Mouse (Mus musculus): ENCODE data around the gene Tmc6. TPM values are rescaled to one million over a fixed set of nuclear protein-coding genes. Genes with fewer than 3 reads are reported as not detected.

The Tmc6 gene
- polyA plus RNA-seq, 1 experiment: 13.7 TPM

- Histone ChIP-seq H3K27me3 (ENCODE audit: control insufficient read depth, insufficient read depth, low read length) (peaks cover 5% of the 10 kb centered on the region; the same call in 1 of the 2 replicates), H3K27ac (ENCODE audit: insufficient read depth, low read length) (no peak overlapping the region), H3K4me3 (replicated peaks; ENCODE audit: insufficient read depth, low read depth, low read length) (no peak overlapping the region), H3K4me1 (ENCODE audit: control insufficient read depth, insufficient read depth, low read length) (peaks cover 5% of the 10 kb centered on the region; the same call in 1 of the 2 replicates)
- TF ChIP-seq POLR2A (IDR thresholded peaks at IDR 0.05; ENCODE audit: borderline replicate concordance, insufficient read depth, low read length) (no peak), CTCF (IDR thresholded peaks at IDR 0.05; ENCODE audit: borderline replicate concordance, insufficient read depth, low read depth, low read length) (peak; percentile 25; the same call in 1 of the 2 replicates)
- WGBS: 11% methylated on average over 31 of the region's 31 CpGs
- DNase-seq: no peak
These were observed 1.1 kb upstream of the Tmc6 start for GRCm38 (mm10) chr11:117783089-117783488.

GRCm38 (mm10) chr11:117782705-117783034 lies 672 bp upstream of the Tmc6 start:
- H3K4me3 ChIP-seq (replicated peaks; ENCODE audit: insufficient read depth, low read depth, low read length): no peak overlapping the region
- DNase-seq: no peak
- 73% methylated on average over 9 of the region's 9 CpGs for WGBS

GRCm38 (mm10) chr11:117781199-117781821 lies 688 bp downstream of the Tmc6 start:
- TF ChIP-seq POLR2A (IDR thresholded peaks at IDR 0.05; ENCODE audit: borderline replicate concordance, insufficient read depth, low read length) (no peak), CTCF (IDR thresholded peaks at IDR 0.05; ENCODE audit: borderline replicate concordance, insufficient read depth, low read depth, low read length) (no peak)
- Histone ChIP-seq H3K4me1 (ENCODE audit: control insufficient read depth, insufficient read depth, low read length) (peaks cover 5% of the 10 kb centered on the region; the same call in 1 of the 2 replicates), H3K27ac (ENCODE audit: insufficient read depth, low read length) (no peak overlapping the region), H3K4me3 (replicated peaks; ENCODE audit: insufficient read depth, low read depth, low read length) (no peak overlapping the region), H3K27me3 (ENCODE audit: control insufficient read depth, insufficient read depth, low read length) (peaks cover 5% of the 10 kb centered on the region; the same call in 1 of the 2 replicates)
- no peak for DNase-seq
- 25% methylated on average over 18 of the region's 18 CpGs for WGBS

More at GRCm38 (mm10) chr11:117782705-117783034, 672 bp upstream of the Tmc6 start:
- Histone ChIP-seq H3K27ac (ENCODE audit: insufficient read depth, low read length) (no peak overlapping the region), H3K4me1 (ENCODE audit: control insufficient read depth, insufficient read depth, low read length) (peaks cover 5% of the 10 kb centered on the region; the same call in 1 of the 2 replicates), H3K27me3 (ENCODE audit: control insufficient read depth, insufficient read depth, low read length) (peaks cover 5% of the 10 kb centered on the region; the same call in 1 of the 2 replicates)
- TF ChIP-seq CTCF (IDR thresholded peaks at IDR 0.05; ENCODE audit: borderline replicate concordance, insufficient read depth, low read depth, low read length) (no peak), POLR2A (IDR thresholded peaks at IDR 0.05; ENCODE audit: borderline replicate concordance, insufficient read depth, low read length) (no peak)

- WGBS: 6% methylated on average over 19 of the region's 19 CpGs
- no peak overlapping the region for H3K4me3 ChIP-seq (replicated peaks; ENCODE audit: insufficient read depth, low read depth, low read length)
- H3K27me3 ChIP-seq (ENCODE audit: control insufficient read depth, insufficient read depth, low read length): peaks cover 5% of the 10 kb centered on the region; the same call in 1 of the 2 replicates
- TF ChIP-seq POLR2A (IDR thresholded peaks at IDR 0.05; ENCODE audit: borderline replicate concordance, insufficient read depth, low read length): no peak
- no peak for TF ChIP-seq CTCF (IDR thresholded peaks at IDR 0.05; ENCODE audit: borderline replicate concordance, insufficient read depth, low read depth, low read length)
- no peak overlapping the region for H3K27ac ChIP-seq (ENCODE audit: insufficient read depth, low read length)
- peak in 1 of 2 experiments; percentile 35 for DNase-seq
- peaks cover 5% of the 10 kb centered on the region; the same call in 1 of the 2 replicates for H3K4me1 ChIP-seq (ENCODE audit: control insufficient read depth, insufficient read depth, low read length)
These were observed 1.4 kb downstream of the Tmc6 start for GRCm38 (mm10) chr11:117780582-117781111.

GRCm38 (mm10) chr11:117780199-117780515 lies 1.8 kb downstream of the Tmc6 start:
- peaks cover 5% of the 10 kb centered on the region; the same call in 1 of the 2 replicates for H3K4me1 ChIP-seq (ENCODE audit: control insufficient read depth, insufficient read depth, low read length)
- 9% methylated on average over 17 of the region's 17 CpGs for WGBS
- no peak overlapping the region for H3K4me3 ChIP-seq (replicated peaks; ENCODE audit: insufficient read depth, low read depth, low read length)
- H3K27ac ChIP-seq (ENCODE audit: insufficient read depth, low read length): no peak overlapping the region
- H3K27me3 ChIP-seq (ENCODE audit: control insufficient read depth, insufficient read depth, low read length): peaks cover 5% of the 10 kb centered on the region; the same call in 1 of the 2 replicates
- TF ChIP-seq CTCF (IDR thresholded peaks at IDR 0.05; ENCODE audit: borderline replicate concordance, insufficient read depth, low read depth, low read length): no peak
- TF ChIP-seq POLR2A (IDR thresholded peaks at IDR 0.05; ENCODE audit: borderline replicate concordance, insufficient read depth, low read length): no peak
- DNase-seq: no peak

- 19% methylated on average over 38 of the region's 38 CpGs for WGBS
- Histone ChIP-seq H3K27me3 (ENCODE audit: control insufficient read depth, insufficient read depth, low read length) (peaks cover 5% of the 10 kb centered on the region; the same call in 1 of the 2 replicates), H3K4me3 (replicated peaks; ENCODE audit: insufficient read depth, low read depth, low read length) (no peak overlapping the region), H3K4me1 (ENCODE audit: control insufficient read depth, insufficient read depth, low read length) (peaks cover 5% of the 10 kb centered on the region; the same call in 1 of the 2 replicates), H3K27ac (ENCODE audit: insufficient read depth, low read length) (peak overlapping the region; percentile 56; the same call in 1 of the 2 replicates)
- TF ChIP-seq CTCF (IDR thresholded peaks at IDR 0.05; ENCODE audit: borderline replicate concordance, insufficient read depth, low read depth, low read length) (no peak), POLR2A (IDR thresholded peaks at IDR 0.05; ENCODE audit: borderline replicate concordance, insufficient read depth, low read length) (no peak)
- peak in 1 of 2 experiments; percentile 32 for DNase-seq
These were observed 2.4 kb downstream of the Tmc6 start for GRCm38 (mm10) chr11:117779434-117780198.

GRCm38 (mm10) chr11:117778851-117779433 lies 3.1 kb downstream of the Tmc6 start:
- WGBS: 87% methylated on average over 12 of the region's 12 CpGs
- Histone ChIP-seq H3K27me3 (ENCODE audit: control insufficient read depth, insufficient read depth, low read length) (peaks cover 5% of the 10 kb centered on the region; the same call in 1 of the 2 replicates), H3K27ac (ENCODE audit: insufficient read depth, low read length) (no peak overlapping the region; the same call in 1 of the 2 replicates), H3K4me3 (replicated peaks; ENCODE audit: insufficient read depth, low read depth, low read length) (no peak overlapping the region), H3K4me1 (ENCODE audit: control insufficient read depth, insufficient read depth, low read length) (peaks cover 5% of the 10 kb centered on the region; the same call in 1 of the 2 replicates)
- TF ChIP-seq POLR2A (IDR thresholded peaks at IDR 0.05; ENCODE audit: borderline replicate concordance, insufficient read depth, low read length) (no peak), CTCF (IDR thresholded peaks at IDR 0.05; ENCODE audit: borderline replicate concordance, insufficient read depth, low read depth, low read length) (no peak)
- no peak for DNase-seq
